Mouse (Mus musculus): ENCODE data around the gene Zfp1.

GRCm38 (mm10) chr8:111645715-111646114, 2.5 kb downstream of the Zfp1 start:
- no peak for TF ChIP-seq CTCF (conservative IDR thresholded peaks at IDR 0.05; ENCODE audit: insufficient read depth, insufficient read length, low read depth, low read length)
- TF ChIP-seq POLR2A (IDR thresholded peaks at IDR 0.05; ENCODE audit: low read depth, low read length), result no peak

Measured in kidney, adult 2 months (tissue).